ENCODE assay signal across 31 mouse cellular contexts in genomic region chr9:7509619-7510233, GRCm38 (mm10). TPM values are rescaled to one million over a fixed set of nuclear protein-coding genes. Genes with fewer than 3 reads are reported as not detected.
DNase-seq lines count a peak whose midpoint lies in the region; ATAC-seq lines count a peak whose summit lies in the region.
"Had no signal": no experiment of that assay in that cellular context is flagged by ENCODE, and none has a peak within 500 bp of the region (broad histone marks: within the 10 kb centered on the region; RNA-seq: fewer than 3 reads in every experiment).

No protein-coding gene starts in this region.

- H3K4me2 ChIP-seq in hindbrain, embryonic 16.5 days (ENCODE audit: low read length) = no peak overlapping the region
- no peak overlapping the region for H3K4me2 ChIP-seq in hindbrain, embryonic 13.5 days
- H3K4me2 ChIP-seq: embryonic facial prominence, embryonic 12.5 days; forebrain, embryonic 15.5 days; heart, embryonic 12.5 days; kidney, embryonic 15.5 days; lung, embryonic 14.5 days; midbrain, embryonic 15.5 days had no signal

- H3K9ac ChIP-seq in hindbrain, embryonic 16.5 days (ENCODE audit: low read depth, low read length) = no peak overlapping the region
- no peak overlapping the region for H3K9ac ChIP-seq in hindbrain, embryonic 13.5 days
- H3K9ac ChIP-seq: embryonic facial prominence, embryonic 12.5 days; forebrain, embryonic 15.5 days; heart, embryonic 12.5 days; kidney, embryonic 15.5 days; liver, embryonic 14.5 days; lung, embryonic 14.5 days; midbrain, embryonic 15.5 days had no signal

- 88% methylated on average over 10 of the region's 10 CpGs for WGBS in hindbrain, embryonic 16.5 days
- 93% methylated on average over 10 of the region's 10 CpGs for WGBS in hindbrain, embryonic 13.5 days
- 90% methylated on average over 10 of the region's 10 CpGs for WGBS in embryonic facial prominence, embryonic 10.5 days

- no peaks in the 10 kb centered on the region for H3K36me3 ChIP-seq in hindbrain, embryonic 16.5 days (ENCODE audit: control insufficient read depth, insufficient read depth, low read length)
- no peaks in the 10 kb centered on the region for H3K36me3 ChIP-seq in hindbrain, embryonic 13.5 days
- H3K36me3 ChIP-seq in embryonic facial prominence, embryonic 10.5 days (replicated peaks) = no peaks in the 10 kb centered on the region
- H3K36me3 ChIP-seq: embryonic facial prominence, embryonic 12.5 days; forebrain, embryonic 15.5 days; heart, embryonic 12.5 days; kidney, embryonic 15.5 days; midbrain, embryonic 15.5 days had no signal

- H3K4me1 ChIP-seq in hindbrain, embryonic 16.5 days (ENCODE audit: control insufficient read depth, insufficient read depth, low read depth, low read length) = no peaks in the 10 kb centered on the region
- no peaks in the 10 kb centered on the region for H3K4me1 ChIP-seq in hindbrain, embryonic 13.5 days (replicated peaks)
- no peaks in the 10 kb centered on the region for H3K4me1 ChIP-seq in embryonic facial prominence, embryonic 10.5 days
- H3K4me1 ChIP-seq: embryonic facial prominence, embryonic 12.5 days; forebrain, embryonic 15.5 days; heart, embryonic 12.5 days; kidney, embryonic 15.5 days; midbrain, embryonic 15.5 days had no signal

- no peak overlapping the region for H3K4me3 ChIP-seq in hindbrain, embryonic 16.5 days (ENCODE audit: low read length)
- no peak overlapping the region for H3K4me3 ChIP-seq in hindbrain, embryonic 13.5 days
- H3K4me3 ChIP-seq in embryonic facial prominence, embryonic 10.5 days = no peak overlapping the region
- H3K4me3 ChIP-seq: embryonic facial prominence, embryonic 12.5 days; forebrain, embryonic 15.5 days; gastrocnemius, adult 2 months; heart, adult 2 months; heart, embryonic 12.5 days; kidney, embryonic 15.5 days; midbrain, embryonic 15.5 days had no signal

- H3K27me3 ChIP-seq in hindbrain, embryonic 16.5 days (replicated peaks; ENCODE audit: control insufficient read depth, insufficient read depth, low read length) = no peaks in the 10 kb centered on the region
- H3K27me3 ChIP-seq in hindbrain, embryonic 13.5 days = no peaks in the 10 kb centered on the region
- no peaks in the 10 kb centered on the region for H3K27me3 ChIP-seq in embryonic facial prominence, embryonic 10.5 days (replicated peaks; ENCODE audit: low read depth, poor library complexity, severe bottlenecking)
- H3K27me3 ChIP-seq: embryonic facial prominence, embryonic 12.5 days; forebrain, embryonic 15.5 days; heart, embryonic 12.5 days; kidney, embryonic 15.5 days; midbrain, embryonic 15.5 days had no signal

- H3K27ac ChIP-seq in hindbrain, embryonic 16.5 days (ENCODE audit: low read depth, low read length) = no peak overlapping the region
- no peak overlapping the region for H3K27ac ChIP-seq in hindbrain, embryonic 13.5 days
- H3K27ac ChIP-seq in embryonic facial prominence, embryonic 10.5 days (replicated peaks) = no peak overlapping the region
- H3K27ac ChIP-seq: embryonic facial prominence, embryonic 12.5 days; forebrain, embryonic 15.5 days; gastrocnemius, adult 2 months; heart, adult 2 months; kidney, embryonic 15.5 days; liver, embryonic 14.5 days; midbrain, embryonic 15.5 days had no signal

- peak; percentile 61; the same call in 1 of the 2 replicates for ATAC-seq in hindbrain, embryonic 16.5 days
- ATAC-seq in hindbrain, embryonic 13.5 days (ENCODE audit: low FRiP score) = no peak
- ATAC-seq: forebrain, embryonic 15.5 days; midbrain, embryonic 15.5 days had no signal

- DNase-seq in A20 (ENCODE audit: low read depth, low spot score) = peak; percentile 89
- DNase-seq in T-cell, adult 2 months (ENCODE audit: low spot score) = peak; percentile 2
- peak; percentile 22 for DNase-seq in naive thymus-derived CD4-positive, alpha-beta T cell, adult 2 months (ENCODE audit: low read depth)
- no peak for DNase-seq in embryonic facial prominence, embryonic 10.5 days (ENCODE audit: low spot score)
- no peak for DNase-seq in cerebellum, postnatal 4 days (ENCODE audit: low spot score in 2 of 2)
- DNase-seq: adrenal gland, postnatal 14 days; cerebellum, adult 18-20 months; cerebellum, postnatal 10 days; gastrocnemius, adult 2 months; heart, adult 2 months; kidney, adult 11 months; liver; lung, embryonic 14.5 days; lung, postnatal 14 days; right cerebral cortex, postnatal 25 days; thymus, postnatal 14 days had no signal

- no peaks in the 10 kb centered on the region for H3K9me3 ChIP-seq in hindbrain, embryonic 16.5 days (ENCODE audit: control insufficient read depth, low read length)
- H3K9me3 ChIP-seq in hindbrain, embryonic 13.5 days = no peaks in the 10 kb centered on the region
- H3K9me3 ChIP-seq in embryonic facial prominence, embryonic 10.5 days = no peaks in the 10 kb centered on the region
- H3K9me3 ChIP-seq: embryonic facial prominence, embryonic 12.5 days; forebrain, embryonic 15.5 days; heart, embryonic 12.5 days; kidney, embryonic 15.5 days; midbrain, embryonic 15.5 days had no signal

RNA-seq across cellular contexts. Expression of gene Mmp10, which starts 7.6 kb away (rescaled TPM):
- polyA plus RNA-seq in hindbrain, embryonic 16.5 days (2015; fragmentation: Nextera tagmentation; extraction: Ambion mirVana) = not detected in 2 replicates
- polyA plus RNA-seq in hindbrain, embryonic 13.5 days (2015; fragmentation: Nextera tagmentation; extraction: Ambion mirVana) = not detected in 2 replicates
- polyA plus RNA-seq in embryonic facial prominence, embryonic 10.5 days (2016; fragmentation: Nextera tagmentation; extraction: Ambion mirVana) = not detected in 2 replicates
- polyA plus RNA-seq: brain, embryonic 14.5 days; cortical plate, adult 2 months; embryonic facial prominence, embryonic 12.5 days; forebrain, embryonic 15.5 days; heart, adult 2 months; heart, embryonic 12.5 days; heart, postnatal 0 days; kidney, embryonic 15.5 days; limb, embryonic 11.5 days; liver, embryonic 14.5 days; lung, embryonic 14.5 days; midbrain, embryonic 15.5 days; neural tube, embryonic 11.5 days; stomach, embryonic 16.5 days had no signal

RNA-seq across cellular contexts. Expression of gene Mmp8, which starts 48.5 kb away (rescaled TPM):
- 0.20 and 0.24 TPM in 2 replicates for polyA plus RNA-seq in hindbrain, embryonic 16.5 days (2015; fragmentation: Nextera tagmentation; extraction: Ambion mirVana)
- 0.10 and 0.39 TPM in 2 replicates for polyA plus RNA-seq in hindbrain, embryonic 13.5 days (2015; fragmentation: Nextera tagmentation; extraction: Ambion mirVana)
- polyA plus RNA-seq in embryonic facial prominence, embryonic 10.5 days (2016; fragmentation: Nextera tagmentation; extraction: Ambion mirVana) = not detected in 2 replicates
- polyA plus RNA-seq: cortical plate, adult 2 months; forebrain, embryonic 15.5 days; heart, embryonic 12.5 days; neural tube, embryonic 11.5 days; urinary bladder, adult 2 months had no signal

Comparison
In these comparisons a context has a peak if more than half of its experiments do, and no peak if none do; other contexts are left out.
1. DNase-seq: peak in A20 (single experiment), T-cell, adult 2 months (single experiment) and naive thymus-derived CD4-positive, alpha-beta T cell, adult 2 months (single experiment); none in embryonic facial prominence, embryonic 10.5 days (single experiment) and cerebellum, postnatal 4 days (0 of 2).